Mouse (Mus musculus) forebrain, embryonic 12.5 days (tissue): ENCODE measurements at regions not wholly inside any gene's neighbourhood (a gene's known extent, or its start where the extent isn't known, plus 50 kb on each side); places are given as distances from the start of the nearest gene placed in this dataset.

Experiments used
- ATAC-seq: fragments of 200-750 bp; cut with Nextera tagmentation; 2 replicates; pipeline ENCODE4 v1.8.0; 2017; ENCODE audit warnings: moderate TSS enrichment; ENCODE audit not compliant: low FRiP score
- H3K27ac ChIP-seq: fragments of 300-500 bp; sonication (generic); 2 replicates; pipeline ENCODE4 v1.5.1; 2016; ENCODE audit warnings: mild to moderate bottlenecking
- H3K27me3 ChIP-seq: fragments of 300-500 bp; sonication (generic); 2 replicates; pipeline ENCODE4 v1.6.1; 2016; ENCODE audit warnings: mild to moderate bottlenecking
- H3K36me3 ChIP-seq: fragments of 300-500 bp; sonication (generic); replicated peaks from 2 replicates; pipeline ENCODE4 v1.6.1; 2016; ENCODE audit warnings: mild to moderate bottlenecking
- H3K4me1 ChIP-seq: fragments of 300-500 bp; sonication (generic); 2 replicates; pipeline ENCODE4 v1.6.1; 2016
- H3K4me2 ChIP-seq: fragments of 300-500 bp; sonication (generic); 2 replicates; pipeline ENCODE4 v1.6.1; 2016; ENCODE audit warnings: mild to moderate bottlenecking, moderate library complexity
- H3K4me3 ChIP-seq: fragments of 300-500 bp; sonication (generic); replicated peaks from 2 replicates; pipeline ENCODE4 v1.5.1; 2016; ENCODE audit warnings: mild to moderate bottlenecking
- H3K9ac ChIP-seq: fragments of 300-500 bp; sonication (generic); 2 replicates; pipeline ENCODE4 v1.6.1; 2016; ENCODE audit warnings: mild to moderate bottlenecking
- H3K9me3 ChIP-seq: fragments of 300-500 bp; sonication (generic); 2 replicates; pipeline ENCODE4 v1.6.1; 2016
- WGBS: fragments of 180-500 bp; shearing (Covaris S2); methylation state at CpG from one replicate; pipeline ENCODE4 v1.1.7; 2016; 5-methylcytosine and 5-hydroxymethylcytosine counted together

- H3K9me3 ChIP-seq, result no peaks in the 10 kb centered on the region
- WGBS, result 80% methylated on average over 4 of the region's 4 CpGs
- no peak for ATAC-seq
- no peak overlapping the region for H3K4me2 ChIP-seq
- no peak overlapping the region for H3K9ac ChIP-seq
- no peaks in the 10 kb centered on the region for H3K36me3 ChIP-seq
- H3K27ac ChIP-seq, result no peak overlapping the region
- H3K4me3 ChIP-seq, result no peak overlapping the region
- no peaks in the 10 kb centered on the region for H3K4me1 ChIP-seq
- H3K27me3 ChIP-seq, result no peaks in the 10 kb centered on the region
Observed at GRCm38 (mm10) chr15:16566155-16566732, 162.3 kb upstream of the Cdh9 start.

GRCm38 (mm10) chr15:16566799-16567198 lies 161.8 kb upstream of the Cdh9 start:
- H3K27me3 ChIP-seq, result no peaks in the 10 kb centered on the region
- no peak for ATAC-seq

GRCm38 (mm10) chr15:16616812-16617211 lies 111.7 kb upstream of the Cdh9 start:
- Histone ChIP-seq H3K9ac (no peak overlapping the region), H3K4me3 (no peak overlapping the region), H3K4me1 (no peaks in the 10 kb centered on the region), H3K27me3 (no peaks in the 10 kb centered on the region), H3K9me3 (no peaks in the 10 kb centered on the region), H3K27ac (no peak overlapping the region), H3K4me2 (no peak overlapping the region), H3K36me3 (no peaks in the 10 kb centered on the region)
- 94% methylated on average over 5 of the region's 5 CpGs for WGBS
- ATAC-seq, result no peak

More at GRCm38 (mm10) chr15:16566799-16567198, 161.8 kb upstream of the Cdh9 start:
- Histone ChIP-seq H3K4me2 (no peak overlapping the region), H3K9me3 (no peaks in the 10 kb centered on the region), H3K4me1 (no peaks in the 10 kb centered on the region), H3K9ac (no peak overlapping the region), H3K36me3 (no peaks in the 10 kb centered on the region), H3K27ac (no peak overlapping the region), H3K4me3 (no peak overlapping the region)

GRCm38 (mm10) chr15:16629341-16630121 lies 99.0 kb upstream of the Cdh9 start:
- no peak for ATAC-seq
- Histone ChIP-seq H3K4me3 (no peak overlapping the region), H3K4me1 (no peaks in the 10 kb centered on the region), H3K4me2 (no peak overlapping the region), H3K36me3 (no peaks in the 10 kb centered on the region), H3K9ac (no peak overlapping the region), H3K27me3 (no peaks in the 10 kb centered on the region), H3K27ac (no peak overlapping the region), H3K9me3 (no peaks in the 10 kb centered on the region)
- WGBS, result 92% methylated on average over 8 of the region's 8 CpGs

GRCm38 (mm10) chr15:16639631-16640030 lies 88.9 kb upstream of the Cdh9 start:
- H3K36me3 ChIP-seq, result no peaks in the 10 kb centered on the region
- H3K9ac ChIP-seq, result no peak overlapping the region
- WGBS, result 59% methylated on average over 3 of the region's 3 CpGs
- no peaks in the 10 kb centered on the region for H3K27me3 ChIP-seq
- no peak overlapping the region for H3K4me3 ChIP-seq
- no peaks in the 10 kb centered on the region for H3K9me3 ChIP-seq
- no peak for ATAC-seq
- H3K4me2 ChIP-seq, result no peak overlapping the region
- no peak overlapping the region for H3K27ac ChIP-seq
- no peaks in the 10 kb centered on the region for H3K4me1 ChIP-seq

- no peak overlapping the region for H3K4me2 ChIP-seq
- peak; percentile 65 for ATAC-seq
Observed at GRCm38 (mm10) chr15:16652934-16653669, 75.5 kb upstream of the Cdh9 start.

GRCm38 (mm10) chr15:16653690-16654089 lies 74.9 kb upstream of the Cdh9 start:
- Histone ChIP-seq H3K4me2 (no peak overlapping the region), H3K9me3 (no peaks in the 10 kb centered on the region), H3K36me3 (no peaks in the 10 kb centered on the region), H3K27ac (no peak overlapping the region), H3K4me3 (no peak overlapping the region), H3K4me1 (no peaks in the 10 kb centered on the region), H3K9ac (no peak overlapping the region), H3K27me3 (no peaks in the 10 kb centered on the region)
- 84% methylated on average over 4 of the region's 4 CpGs for WGBS
- ATAC-seq, result peak; percentile 53; the same call in 1 of the 2 replicates

More at GRCm38 (mm10) chr15:16652934-16653669, 75.5 kb upstream of the Cdh9 start:
- Histone ChIP-seq H3K9ac (no peak overlapping the region), H3K27ac (no peak overlapping the region), H3K4me3 (no peak overlapping the region), H3K27me3 (no peaks in the 10 kb centered on the region), H3K9me3 (no peaks in the 10 kb centered on the region), H3K4me1 (no peaks in the 10 kb centered on the region), H3K36me3 (no peaks in the 10 kb centered on the region)
- WGBS, result 57% methylated on average over 3 of the region's 3 CpGs

- no peaks in the 10 kb centered on the region for H3K36me3 ChIP-seq
- 95% methylated on average over 3 of the region's 3 CpGs for WGBS
- H3K27me3 ChIP-seq, result no peaks in the 10 kb centered on the region
- no peak overlapping the region for H3K9ac ChIP-seq
- no peak overlapping the region for H3K4me2 ChIP-seq
- ATAC-seq, result no peak
- no peak overlapping the region for H3K27ac ChIP-seq
- H3K4me1 ChIP-seq, result no peaks in the 10 kb centered on the region
- no peak overlapping the region for H3K4me3 ChIP-seq
- H3K9me3 ChIP-seq, result no peaks in the 10 kb centered on the region
Observed at GRCm38 (mm10) chr15:16661226-16661625, 67.3 kb upstream of the Cdh9 start.
